Mouse (Mus musculus) frontal cortex, adult (tissue): ENCODE measurements at regions not wholly inside any gene's neighbourhood (a gene's known extent, or its start where the extent isn't known, plus 50 kb on each side); places are given as distances from the start of the nearest gene placed in this dataset.
A peak's percentile ranks its signal among the peaks of the same experiment; 100 is the strongest.

Experiments
- ATAC-seq: cut with Nextera tagmentation; 2 replicates; pipeline ENCODE4 v1.9.2; 2017; ENCODE audit warnings: mild to moderate bottlenecking, moderate library complexity, mixed read lengths; ENCODE audit not compliant: low TSS enrichment

GRCm38 (mm10) chr13:44607316-44608285, 121.7 kb upstream of the Jarid2 start:
- ATAC-seq = no peak

- ATAC-seq = no peak
Measured at GRCm38 (mm10) chr13:44608286-44608675, 121.0 kb upstream of the Jarid2 start.

GRCm38 (mm10) chr13:44608681-44609335, 120.5 kb upstream of the Jarid2 start:
- ATAC-seq = no peak

- ATAC-seq = no peak
Measured at GRCm38 (mm10) chr13:44609606-44610005, 119.7 kb upstream of the Jarid2 start.

GRCm38 (mm10) chr13:44615696-44616095, 113.6 kb upstream of the Jarid2 start:
- ATAC-seq = no peak

- ATAC-seq = no peak
Measured at GRCm38 (mm10) chr13:44618368-44618767, 110.9 kb upstream of the Jarid2 start.

- no peak for ATAC-seq
Measured at GRCm38 (mm10) chr13:44622661-44623355, 106.5 kb upstream of the Jarid2 start.

- no peak for ATAC-seq
Measured at GRCm38 (mm10) chr13:44624716-44625115, 104.6 kb upstream of the Jarid2 start.

- ATAC-seq = no peak
Measured at GRCm38 (mm10) chr13:44625792-44626191, 103.5 kb upstream of the Jarid2 start.

GRCm38 (mm10) chr13:44626806-44627205, 102.5 kb upstream of the Jarid2 start:
- no peak for ATAC-seq

GRCm38 (mm10) chr13:44630061-44630460, 99.2 kb upstream of the Jarid2 start:
- no peak for ATAC-seq

- ATAC-seq = no peak
Measured at GRCm38 (mm10) chr13:44634616-44635015, 94.7 kb upstream of the Jarid2 start.

- no peak for ATAC-seq
Measured at GRCm38 (mm10) chr13:44635221-44636007, 93.9 kb upstream of the Jarid2 start.

- ATAC-seq = no peak
Measured at GRCm38 (mm10) chr13:44636008-44636335, 93.3 kb upstream of the Jarid2 start.

- ATAC-seq = no peak
Measured at GRCm38 (mm10) chr13:44642361-44642760, 86.9 kb upstream of the Jarid2 start.

GRCm38 (mm10) chr13:44650052-44650451, 79.2 kb upstream of the Jarid2 start:
- ATAC-seq = no peak

- no peak for ATAC-seq
Measured at GRCm38 (mm10) chr13:44651259-44652238, 77.7 kb upstream of the Jarid2 start.

- peak; percentile 72 for ATAC-seq
Measured at GRCm38 (mm10) chr13:44657905-44658414, 71.3 kb upstream of the Jarid2 start.

GRCm38 (mm10) chr13:44659861-44660260, 69.4 kb upstream of the Jarid2 start:
- ATAC-seq = no peak

GRCm38 (mm10) chr13:44663062-44663461, 66.2 kb upstream of the Jarid2 start:
- ATAC-seq = no peak
